Mouse (Mus musculus): ENCODE results near the gene Gjb3. TPM values are rescaled to one million over a fixed set of nuclear protein-coding genes. Genes with fewer than 3 reads are reported as not detected.

Gene Gjb3
- polyA plus RNA-seq, 1 experiment, result 1.8 TPM

DNA sequence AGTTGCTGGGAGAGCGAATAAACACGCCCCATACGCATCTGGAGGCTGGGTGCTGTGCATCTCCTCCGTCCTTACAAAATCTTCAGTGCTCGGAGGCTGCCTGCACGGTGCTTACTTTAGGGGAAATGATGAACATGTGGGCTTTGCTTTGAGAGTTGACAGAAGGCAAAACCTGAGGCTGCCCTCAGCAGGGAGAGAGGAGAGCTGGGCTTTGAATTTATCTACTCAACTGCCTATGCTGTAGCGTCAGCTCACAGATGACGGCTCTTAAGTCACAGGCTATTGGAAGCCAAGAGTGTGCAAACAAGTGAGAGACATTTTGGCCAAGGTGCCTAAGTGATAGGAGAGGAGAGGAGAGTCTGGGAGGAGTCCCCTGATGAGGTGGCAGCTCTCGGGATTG is 51.4 kb downstream of the Gjb3 start:
- Histone ChIP-seq H3K79me3 (ENCODE audit: low read depth) (no peaks in the 10 kb centered on the region), H3K4me3 (ENCODE audit: insufficient read depth, poor library complexity, severe bottlenecking) (no peak overlapping the region), H3K36me3 (ENCODE audit: control insufficient read depth, insufficient read depth) (no peaks in the 10 kb centered on the region), H3K79me2 (ENCODE audit: control insufficient read depth, insufficient read depth) (no peaks in the 10 kb centered on the region), H3K27me3 (ENCODE audit: control insufficient read depth, insufficient read depth, insufficient read length) (peaks cover 27% of the 10 kb centered on the region), H3ac (ENCODE audit: control insufficient read depth, insufficient read length, low read depth) (no peak overlapping the region)
- TF ChIP-seq MYOD1 (IDR thresholded peaks at IDR 0.05; ENCODE audit: control insufficient read depth, insufficient read length, low read depth) (no peak), USF1 (IDR thresholded peaks at IDR 0.05; ENCODE audit: low read depth) (no peak), CEBPB (IDR thresholded peaks at IDR 0.05; ENCODE audit: low read depth) (no peak), MAX (IDR thresholded peaks at IDR 0.05) (no peak), FOSL1 (IDR thresholded peaks at IDR 0.05; ENCODE audit: insufficient read depth, low read length, poor library complexity, severe bottlenecking) (no peak), MYOG (IDR thresholded peaks at IDR 0.05; ENCODE audit: control insufficient read depth, extremely low read depth, insufficient read length) (no peak), CTCF (IDR thresholded peaks at IDR 0.05; ENCODE audit: control insufficient read depth, insufficient read depth, insufficient read length) (no peak)

DNA sequence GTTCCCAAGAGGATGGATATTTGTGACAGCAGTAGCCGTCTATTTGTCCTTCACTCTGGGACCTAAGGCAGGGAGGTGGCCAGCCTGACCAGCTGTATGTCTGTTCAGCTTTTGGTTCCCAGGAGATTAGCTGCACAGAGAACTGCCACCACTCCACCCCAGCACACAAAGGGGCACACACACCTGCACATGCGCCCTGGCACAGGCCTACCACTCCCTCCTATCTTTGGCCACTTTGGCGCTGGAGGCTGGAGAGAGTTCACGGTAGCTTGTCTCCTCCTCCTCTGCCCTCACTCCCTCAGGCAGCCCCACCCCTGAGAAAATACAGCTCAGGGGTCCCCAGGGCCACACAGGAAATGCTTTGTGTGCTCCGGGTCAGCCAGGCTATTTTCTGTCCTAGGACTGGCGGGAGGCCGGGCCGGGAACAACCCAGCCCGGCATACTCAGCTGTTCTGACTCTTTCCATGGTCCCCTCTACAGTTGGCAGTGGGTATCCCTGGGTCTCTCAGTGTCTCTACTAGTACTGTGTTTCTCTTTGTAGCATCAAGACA is 52.1 kb downstream of the Gjb3 start:
- TF ChIP-seq MYOD1 (IDR thresholded peaks at IDR 0.05; ENCODE audit: control insufficient read depth, insufficient read length, low read depth) (no peak), CTCF (IDR thresholded peaks at IDR 0.05; ENCODE audit: control insufficient read depth, insufficient read depth, insufficient read length) (no peak), USF1 (IDR thresholded peaks at IDR 0.05; ENCODE audit: low read depth) (no peak), MYOG (IDR thresholded peaks at IDR 0.05; ENCODE audit: control insufficient read depth, extremely low read depth, insufficient read length) (no peak), MAX (IDR thresholded peaks at IDR 0.05) (no peak), CEBPB (IDR thresholded peaks at IDR 0.05; ENCODE audit: low read depth) (no peak), FOSL1 (IDR thresholded peaks at IDR 0.05; ENCODE audit: insufficient read depth, low read length, poor library complexity, severe bottlenecking) (no peak)
- no peaks in the 10 kb centered on the region for H3K79me3 ChIP-seq (ENCODE audit: low read depth)
- peaks cover 22% of the 10 kb centered on the region for H3K27me3 ChIP-seq (ENCODE audit: control insufficient read depth, insufficient read depth, insufficient read length)
- no peak overlapping the region for H3ac ChIP-seq (ENCODE audit: control insufficient read depth, insufficient read length, low read depth)
- no peak overlapping the region for H3K4me3 ChIP-seq (ENCODE audit: insufficient read depth, poor library complexity, severe bottlenecking)
- no peaks in the 10 kb centered on the region for H3K36me3 ChIP-seq (ENCODE audit: control insufficient read depth, insufficient read depth)
- H3K79me2 ChIP-seq (ENCODE audit: control insufficient read depth, insufficient read depth), result no peaks in the 10 kb centered on the region

Other genes with a start within 250 kb of the Gjb3 start
- gene Tmem35b, start 207.2 kb downstream of the Gjb3 start, polyA plus RNA-seq (2012; fragmentation: generic; extraction: Trizol), result 0.15 TPM
- gene Dlgap3, start 161.6 kb downstream of the Gjb3 start, polyA plus RNA-seq (2012; fragmentation: generic; extraction: Trizol), result not detected
- 60.4 TPM for gene Smim12, start 87.1 kb downstream of the Gjb3 start, polyA plus RNA-seq (2012; fragmentation: generic; extraction: Trizol)
- 0.07 TPM for gene Gja4, start 16.8 kb downstream of the Gjb3 start, polyA plus RNA-seq (2012; fragmentation: generic; extraction: Trizol)
- 9.0 TPM for gene Gjb4, start 23.2 kb upstream of the Gjb3 start, polyA plus RNA-seq (2012; fragmentation: generic; extraction: Trizol)
- 0.37 TPM for gene Gjb5, start 27.3 kb upstream of the Gjb3 start, polyA plus RNA-seq (2012; fragmentation: generic; extraction: Trizol)